Mouse (Mus musculus): ENCODE measurements around the gene Fat4.

The Fat4 gene

DNA sequence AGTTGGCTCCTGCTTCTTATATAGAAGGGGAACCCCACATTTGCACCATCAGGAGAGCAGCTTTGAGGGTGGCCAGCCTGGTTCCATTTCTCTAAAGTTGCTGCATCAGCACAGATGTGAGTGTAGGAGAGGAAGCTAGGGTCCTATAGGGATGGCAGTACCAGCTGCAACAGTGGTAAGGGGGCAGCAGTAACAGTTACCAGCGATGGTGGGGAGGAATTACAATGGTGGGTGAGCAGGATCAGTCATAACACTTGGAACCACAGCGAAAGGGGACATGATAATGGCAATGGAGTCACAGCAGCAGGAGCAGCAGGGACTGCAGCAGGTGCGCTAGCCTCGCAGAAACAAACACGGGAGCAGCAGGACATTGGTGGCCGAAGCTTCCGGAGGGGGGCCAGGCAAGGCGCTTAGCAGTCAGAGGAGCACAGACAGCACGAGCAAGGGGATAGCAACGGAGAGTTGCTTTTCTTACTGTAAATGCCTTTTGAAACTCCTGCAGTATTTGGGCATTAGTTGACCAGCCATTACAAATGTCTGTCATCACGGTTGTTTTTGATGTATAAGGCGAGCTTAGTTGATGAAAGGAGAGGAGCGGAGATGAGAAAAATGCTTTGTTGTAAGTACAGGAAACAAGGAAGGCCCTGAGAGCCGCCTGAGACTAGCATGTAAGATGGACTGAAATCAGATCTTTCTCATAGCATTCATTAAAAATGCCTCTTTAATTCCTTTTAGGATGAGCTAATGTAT, 21.1 kb downstream of the Fat4 start:
- no peak for DNase-seq

DNA sequence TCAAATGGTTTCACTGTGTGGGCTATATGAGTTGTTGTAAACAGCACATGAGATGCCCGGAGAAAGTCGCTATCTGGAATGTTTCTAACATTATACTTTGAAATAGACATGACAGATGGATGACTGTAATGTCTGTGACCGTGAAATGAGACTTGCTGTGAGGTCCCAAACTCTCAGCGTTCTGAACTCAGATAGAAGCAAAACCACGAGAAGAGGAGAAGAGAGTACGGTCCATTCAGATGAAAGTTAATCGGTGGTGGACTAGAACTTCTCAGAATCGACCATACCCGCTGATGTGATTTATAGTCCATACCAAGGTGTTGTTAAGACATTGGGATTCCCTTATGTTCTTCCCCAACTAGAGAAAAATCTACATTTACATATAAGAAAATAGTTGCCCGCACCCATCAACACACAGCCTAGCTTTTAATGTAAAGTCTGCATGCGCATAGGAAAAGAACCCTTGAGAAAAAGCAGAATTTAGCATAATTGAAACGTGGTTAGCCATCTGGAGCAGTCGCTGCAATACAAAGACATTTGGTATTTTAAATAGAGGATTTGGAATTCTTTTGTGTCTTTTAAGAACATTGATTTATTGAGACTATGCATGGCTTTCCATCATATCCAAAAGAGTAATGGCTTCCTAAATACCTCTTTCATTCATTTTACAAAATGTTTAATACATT, 21.8 kb downstream of the Fat4 start:
- no peak for DNase-seq

DNA sequence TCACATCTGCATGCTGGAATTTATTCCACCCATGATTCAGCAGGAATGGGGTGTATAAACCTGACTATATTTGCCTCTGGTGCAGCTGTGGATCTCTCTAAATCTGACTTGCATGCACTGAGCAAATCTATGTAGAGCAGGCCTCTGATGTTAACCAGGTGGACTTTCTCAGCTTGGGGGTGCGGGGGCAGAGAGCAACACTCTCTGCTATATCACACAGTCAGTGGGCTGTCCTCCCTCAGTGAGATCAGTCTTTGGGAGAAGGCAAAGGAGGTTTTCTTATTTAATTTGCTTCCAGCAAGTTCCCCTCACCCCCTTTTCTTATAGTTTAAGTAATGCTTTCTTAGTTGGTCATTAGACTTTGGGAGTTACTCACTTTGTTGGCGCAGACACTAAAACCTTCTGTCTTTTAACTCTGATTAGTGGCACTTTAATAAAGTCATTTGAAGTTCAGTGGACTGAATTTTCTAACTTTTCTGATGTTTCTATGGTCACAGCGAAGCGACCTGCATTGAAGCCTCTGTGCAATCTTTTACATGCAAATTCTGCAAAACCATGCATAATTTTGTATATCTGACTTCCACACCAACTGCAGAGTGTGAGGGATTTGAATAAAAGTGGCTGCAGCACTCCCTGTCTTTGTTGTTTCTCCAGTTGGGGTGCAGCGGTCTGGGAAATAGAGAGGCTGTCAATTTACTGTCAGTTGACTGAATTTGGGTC, 26.2 kb downstream of the Fat4 start:
- DNase-seq, result no peak

DNA sequence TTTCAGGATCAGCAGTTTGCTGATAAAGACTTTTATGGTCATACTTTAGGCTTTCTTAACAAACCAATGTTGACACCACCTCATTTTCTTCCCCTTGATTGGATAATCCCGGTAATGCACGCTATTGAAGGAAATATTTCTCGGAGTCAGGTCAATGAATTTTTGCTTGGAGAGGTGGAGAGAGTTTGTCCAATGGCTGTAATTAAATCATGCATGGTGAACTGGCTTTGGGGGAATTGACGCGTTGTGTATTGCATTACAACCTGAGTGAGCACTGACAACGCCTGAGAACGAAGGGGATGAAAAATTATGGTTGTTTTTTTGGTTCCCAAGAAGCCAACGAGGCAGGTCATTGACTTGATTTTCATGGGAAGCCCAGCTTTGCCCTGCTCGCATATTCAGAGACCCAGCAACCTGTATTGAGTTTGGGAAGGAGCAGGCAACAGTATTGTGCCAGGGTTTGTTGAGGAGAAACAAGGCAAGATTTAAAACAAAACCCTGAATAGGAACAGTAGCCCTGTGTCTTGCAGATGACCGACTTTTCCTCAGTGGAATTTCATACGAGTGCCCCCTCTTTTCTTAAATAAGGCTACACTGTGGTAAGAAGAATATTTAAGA, 26.9 kb downstream of the Fat4 start:
- DNase-seq, result no peak

DNA sequence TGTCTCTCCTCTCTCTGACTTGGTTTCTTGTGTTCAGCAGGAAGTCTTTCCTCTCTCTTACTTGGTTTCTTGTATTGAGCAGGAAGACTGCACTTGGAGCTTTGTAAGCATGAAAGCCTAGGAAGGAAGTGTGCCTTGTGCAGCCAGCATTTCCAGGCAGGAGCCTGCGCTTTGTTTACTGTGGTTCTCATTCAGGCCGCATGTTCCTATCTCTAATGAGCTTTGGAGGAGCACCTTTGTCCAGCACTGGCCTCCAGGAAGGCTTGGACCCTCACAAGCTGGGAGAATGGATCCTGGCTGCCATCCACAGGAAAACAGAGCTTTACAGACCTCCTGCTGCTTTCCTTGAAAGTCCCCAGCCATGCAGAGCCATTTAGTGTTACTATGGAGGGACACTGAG, 32.2 kb downstream of the Fat4 start:
- DNase-seq, result no peak

DNA sequence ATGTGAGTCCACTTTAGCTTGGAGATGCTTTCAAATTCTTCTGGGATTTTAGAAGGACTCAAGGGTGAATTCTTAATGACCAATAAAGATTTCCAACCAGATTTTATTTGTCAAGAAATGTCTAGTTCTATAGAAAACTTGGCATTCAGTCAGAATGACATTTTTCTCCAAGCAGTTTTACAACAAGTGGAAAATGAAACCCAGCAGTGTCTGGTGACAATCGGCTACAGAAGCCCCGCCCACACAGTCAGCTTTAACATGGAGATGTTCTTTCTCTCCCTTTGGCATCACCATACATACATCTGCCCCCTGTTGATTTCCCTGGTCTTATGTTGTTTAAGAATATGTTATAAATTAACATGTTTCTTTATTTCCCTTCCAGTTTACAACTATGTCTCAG, 34.3 kb downstream of the Fat4 start:
- no peak for DNase-seq

DNA sequence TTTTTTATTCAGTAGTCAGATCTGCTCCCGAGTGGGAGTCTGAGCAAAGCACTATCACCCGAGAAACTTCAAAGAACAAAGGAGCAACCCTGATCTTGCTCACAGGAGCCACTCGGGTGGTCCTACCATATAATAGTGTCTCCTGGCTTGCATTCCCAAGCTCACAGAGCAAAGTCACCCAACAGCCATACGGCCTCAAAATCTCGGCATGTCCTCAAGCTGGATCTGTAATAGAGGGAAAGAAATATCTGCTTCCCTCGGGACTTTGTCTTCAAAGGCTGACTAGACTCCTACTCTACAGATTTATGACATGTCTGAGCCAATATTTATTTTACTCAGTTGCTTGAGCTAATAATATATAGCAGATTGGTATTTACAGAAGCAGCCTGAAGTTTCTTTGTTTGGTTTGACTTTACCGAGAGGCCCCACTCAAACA, 36.5 kb downstream of the Fat4 start:
- DNase-seq, result no peak

DNA sequence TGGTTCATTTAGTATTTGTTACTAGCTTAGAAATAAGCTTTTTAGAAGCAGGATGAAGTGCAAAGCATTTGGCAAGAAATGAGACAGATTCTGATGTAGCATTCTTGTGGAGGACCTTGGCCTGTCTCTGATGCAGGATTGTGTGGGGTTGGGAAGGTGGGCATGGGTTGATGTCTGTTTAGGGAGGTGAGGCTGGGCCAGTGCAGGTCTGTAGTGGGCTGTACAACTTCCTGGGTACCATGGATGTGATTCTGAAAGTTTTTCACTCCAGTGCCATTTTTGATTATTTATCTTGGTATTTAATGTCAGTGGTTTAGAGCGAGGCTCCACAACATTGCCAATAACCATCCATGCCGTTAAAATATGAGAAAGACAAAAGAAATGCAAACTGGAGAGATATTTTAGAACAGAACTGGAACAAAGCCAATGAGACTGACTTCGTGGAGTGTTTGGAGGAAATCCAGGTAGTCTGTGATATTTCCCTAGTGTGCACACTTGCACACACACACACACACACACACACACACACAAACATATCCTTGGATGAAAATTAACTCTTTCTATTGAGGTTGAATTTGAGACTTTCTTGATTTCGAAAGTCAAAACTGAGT, 41.4 kb downstream of the Fat4 start:
- DNase-seq, result no peak

DNA sequence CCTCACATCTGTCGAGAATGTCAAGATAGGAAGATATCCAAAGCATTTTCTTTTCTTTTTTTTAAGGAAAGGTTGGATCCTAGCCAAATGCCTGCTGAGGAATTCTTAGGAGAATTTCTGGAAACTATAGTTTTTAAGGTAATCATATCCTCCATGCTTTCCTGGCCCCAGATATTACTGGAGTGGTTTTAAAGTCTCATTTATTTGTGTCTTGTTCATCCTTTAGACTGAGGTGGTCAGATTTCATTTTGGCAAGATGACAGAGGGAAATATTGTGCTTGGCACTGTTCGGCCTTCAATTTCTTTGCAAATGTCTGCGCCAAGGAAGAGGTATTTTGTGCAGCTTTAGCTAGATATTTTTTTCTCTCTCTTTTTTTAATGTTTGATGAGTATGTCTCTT, 42.0 kb downstream of the Fat4 start:
- DNase-seq, result no peak

DNA sequence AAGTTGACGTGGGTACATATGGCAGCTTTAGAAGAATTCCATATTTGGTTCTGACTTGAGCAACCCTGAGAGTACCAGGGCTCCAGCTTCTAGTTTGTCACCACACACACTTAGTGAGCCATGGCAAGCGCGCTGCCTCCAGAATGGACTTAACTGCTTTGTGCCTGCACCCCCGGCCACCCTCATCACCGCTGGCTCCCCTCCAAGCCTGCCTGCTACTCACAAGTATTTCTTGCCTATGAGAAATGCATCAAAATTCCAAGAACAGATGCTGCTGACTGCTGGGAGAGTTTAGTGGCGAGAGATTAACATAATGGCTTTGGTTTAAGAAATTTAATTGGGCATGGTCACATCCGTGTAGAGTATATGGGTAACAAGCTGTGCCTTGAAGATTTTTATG, 48.0 kb downstream of the Fat4 start:
- peak; percentile 28 for DNase-seq

DNA sequence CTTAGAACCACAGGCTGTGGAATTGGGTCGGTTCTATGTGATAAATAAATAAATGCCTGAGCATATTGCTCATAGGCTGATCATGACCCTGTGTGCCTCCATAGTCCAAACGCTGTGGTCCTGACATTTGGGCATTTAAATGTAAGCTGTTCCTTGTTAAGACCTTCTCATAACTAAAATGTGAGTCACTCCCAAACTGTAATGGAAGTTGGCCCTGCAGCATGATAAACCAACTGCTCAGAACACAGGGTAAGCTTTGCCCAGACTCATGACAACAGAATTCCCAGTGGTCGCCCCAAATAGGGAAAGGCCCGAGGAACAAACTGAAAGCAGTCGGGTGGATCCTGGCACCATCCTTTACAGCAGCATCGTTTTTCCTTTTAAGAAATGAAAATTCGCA, 49.7 kb downstream of the Fat4 start:
- no peak for DNase-seq

DNA sequence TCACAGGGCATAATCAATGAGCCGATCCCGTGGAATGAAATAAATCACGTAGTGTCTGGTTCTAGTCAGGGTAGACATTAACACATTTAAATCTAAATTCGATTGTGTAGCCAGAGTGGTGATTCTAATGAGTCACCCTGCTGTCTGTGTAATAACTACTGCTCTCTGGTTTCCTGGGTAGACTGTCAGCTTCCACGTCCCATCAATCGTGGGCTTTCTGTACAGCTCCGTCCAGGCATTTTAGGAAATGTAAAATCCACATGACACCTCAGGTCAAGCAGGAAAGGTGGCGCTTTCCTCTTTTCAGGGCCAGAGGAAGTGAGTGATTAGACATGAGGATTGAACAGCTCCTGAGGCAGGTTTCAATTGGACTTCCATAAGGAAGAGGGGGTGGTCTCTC, 50.4 kb downstream of the Fat4 start:
- no peak for DNase-seq

DNA sequence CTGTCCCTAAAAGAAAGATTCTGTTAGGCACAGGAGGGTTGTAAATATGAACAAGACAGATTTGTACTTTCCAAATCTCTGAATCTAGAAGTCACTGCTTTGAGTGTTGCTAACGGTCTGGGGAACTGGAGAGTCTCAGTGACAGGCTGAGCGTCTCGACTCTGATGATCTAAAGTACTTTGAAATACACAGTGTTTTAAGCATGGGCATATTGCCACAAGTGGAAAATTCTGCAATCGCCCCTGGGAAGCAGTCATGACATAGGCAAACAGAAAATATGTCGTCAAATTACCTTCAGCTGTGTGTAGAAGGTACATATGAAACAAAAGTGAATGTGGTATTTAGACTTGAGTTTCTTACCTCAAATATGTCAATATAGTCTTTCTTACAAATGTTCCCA, 51.4 kb downstream of the Fat4 start:
- DNase-seq, result no peak

DNA sequence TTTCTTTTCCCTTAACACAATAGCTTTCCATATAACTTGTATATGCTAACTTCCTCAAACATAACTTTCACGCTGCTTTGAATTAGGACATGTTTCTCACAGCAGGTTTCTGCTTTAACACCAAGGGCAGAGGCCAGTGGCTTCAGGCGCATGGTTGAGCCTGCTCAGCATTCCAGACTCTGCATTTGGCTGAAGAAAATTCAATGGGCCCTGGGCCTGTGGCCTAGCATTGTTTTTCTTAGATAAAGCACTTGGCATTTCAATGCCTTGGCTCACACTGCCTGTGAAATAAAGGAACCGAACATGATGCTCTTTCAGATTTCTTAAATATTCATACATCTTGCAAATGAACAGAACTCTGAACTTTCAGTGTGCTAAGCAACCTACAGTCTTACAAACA, 52.8 kb downstream of the Fat4 start:
- DNase-seq, result no peak

DNA sequence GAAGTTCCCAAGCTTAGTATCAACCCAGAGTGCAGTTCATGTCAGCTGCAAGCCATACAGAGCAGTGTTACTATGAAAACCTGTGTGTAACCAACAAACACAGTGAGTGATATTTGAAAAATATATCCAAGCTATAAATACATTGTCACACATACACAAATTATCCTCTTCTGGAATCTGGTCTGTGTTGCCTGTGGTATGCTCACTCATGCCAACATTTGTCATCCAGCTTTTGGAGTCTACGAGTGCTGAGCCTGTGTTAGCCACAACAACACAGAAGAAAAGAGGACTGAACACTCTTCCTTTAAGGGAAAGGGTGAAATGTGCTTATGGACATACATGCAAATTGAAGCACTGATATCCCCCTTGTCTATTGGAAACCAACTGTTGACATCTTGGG, 53.6 kb downstream of the Fat4 start:
- no peak for DNase-seq

DNA sequence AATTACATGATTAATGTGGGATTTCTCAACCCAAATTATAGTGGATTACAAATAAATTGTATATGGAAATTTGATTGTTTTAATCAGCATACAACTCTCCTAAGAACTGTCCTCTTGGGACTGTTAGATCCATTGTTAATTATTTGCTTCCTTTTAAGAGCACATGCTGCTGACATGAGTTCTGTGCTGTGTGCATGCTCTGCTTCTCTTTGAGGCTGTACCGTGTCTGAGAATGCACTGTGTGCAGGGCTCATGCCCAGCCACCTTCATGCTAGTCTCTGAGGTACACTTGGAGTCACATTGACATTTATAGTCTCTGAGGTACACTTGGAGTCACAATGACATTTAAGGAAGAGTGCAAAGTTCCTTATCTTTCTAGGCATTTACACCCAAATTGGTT, 58.4 kb downstream of the Fat4 start:
- no peak for DNase-seq

DNA sequence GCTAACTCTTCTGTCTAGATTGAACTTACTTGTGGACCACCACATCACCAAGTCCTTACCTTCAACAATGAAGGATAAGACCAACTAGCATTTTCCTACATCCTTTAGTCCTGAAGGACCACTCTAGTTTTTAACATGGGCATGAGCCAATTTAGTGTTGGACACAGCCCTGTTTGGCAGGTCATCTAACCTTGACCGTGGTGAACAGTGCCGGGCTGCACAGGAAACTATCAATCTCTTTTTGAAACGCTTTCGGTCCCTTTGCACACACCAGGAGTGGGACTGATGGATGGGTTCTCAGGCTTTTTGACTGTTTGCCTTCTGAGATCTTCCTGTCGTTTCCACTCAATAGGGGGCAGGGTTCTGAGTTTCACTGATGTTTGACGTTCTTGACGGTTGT, 61.0 kb downstream of the Fat4 start:
- no peak for DNase-seq

DNA sequence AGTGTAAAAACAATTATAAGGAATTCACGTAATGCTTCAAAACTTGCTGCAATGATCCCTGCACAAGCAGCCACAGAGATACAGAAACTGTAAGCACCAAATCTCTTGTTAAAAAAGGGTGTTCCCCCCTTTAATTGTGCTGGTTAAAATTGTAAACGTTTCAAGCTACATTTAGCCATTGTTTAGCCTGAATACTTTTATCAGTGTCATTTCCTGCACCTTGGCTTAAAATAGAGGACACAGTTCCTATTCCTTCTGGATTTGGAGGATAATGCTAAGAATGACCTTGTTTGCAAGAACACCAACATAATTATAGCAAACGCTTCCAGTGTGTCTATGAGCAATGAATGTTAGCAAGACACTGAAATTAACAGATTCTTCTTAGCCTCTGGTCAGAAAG, 65.9 kb downstream of the Fat4 start:
- DNase-seq, result no peak

DNA sequence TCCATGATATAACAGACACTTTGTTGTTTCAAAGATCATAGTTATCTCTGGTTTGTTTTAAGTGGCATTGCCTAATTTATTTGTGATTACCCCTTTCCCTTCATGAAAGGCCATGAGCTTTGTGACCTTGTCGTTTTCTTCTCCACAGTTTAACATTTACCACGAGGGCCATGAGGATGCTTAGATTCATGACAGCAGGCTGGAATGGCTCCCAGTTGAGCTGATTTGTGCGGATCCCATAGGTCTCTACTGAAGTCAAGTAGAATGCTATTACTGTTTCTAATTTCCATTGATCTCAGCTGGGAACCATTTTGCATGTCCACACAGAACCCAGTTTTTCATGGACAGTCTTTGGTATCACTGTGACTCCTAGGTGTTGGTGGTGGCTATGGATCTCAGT, 67.5 kb downstream of the Fat4 start:
- no peak for DNase-seq

DNA sequence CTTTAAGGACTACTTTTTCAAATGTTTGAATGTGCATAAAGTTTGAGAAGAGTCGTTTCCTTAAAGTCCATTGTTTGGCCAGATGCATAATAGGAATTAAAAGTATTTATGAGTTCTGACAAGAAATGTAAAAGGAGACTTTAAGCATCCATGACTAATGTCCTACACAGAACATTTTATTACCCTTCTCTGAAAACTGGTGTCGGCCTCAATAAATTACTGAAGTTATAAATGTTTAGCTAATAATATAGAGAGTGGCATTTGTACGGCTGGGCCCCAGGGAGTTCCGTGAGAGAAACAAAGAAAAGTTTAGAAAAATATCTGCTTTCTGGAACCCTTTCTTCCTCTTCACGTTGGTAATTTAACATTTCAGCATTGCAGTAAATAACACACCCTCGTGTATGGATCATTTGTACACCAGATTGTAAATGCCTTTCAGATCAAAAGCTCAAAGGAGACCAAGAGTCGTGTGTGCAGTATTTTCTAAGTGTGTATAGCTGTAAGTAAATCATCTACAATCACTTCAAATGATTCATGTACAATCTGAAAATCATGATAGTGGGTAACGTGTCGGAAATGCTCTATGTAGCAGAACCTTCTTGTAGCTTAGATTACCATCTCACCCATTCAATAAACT, 69.4 kb downstream of the Fat4 start:
- no peak for DNase-seq

DNA sequence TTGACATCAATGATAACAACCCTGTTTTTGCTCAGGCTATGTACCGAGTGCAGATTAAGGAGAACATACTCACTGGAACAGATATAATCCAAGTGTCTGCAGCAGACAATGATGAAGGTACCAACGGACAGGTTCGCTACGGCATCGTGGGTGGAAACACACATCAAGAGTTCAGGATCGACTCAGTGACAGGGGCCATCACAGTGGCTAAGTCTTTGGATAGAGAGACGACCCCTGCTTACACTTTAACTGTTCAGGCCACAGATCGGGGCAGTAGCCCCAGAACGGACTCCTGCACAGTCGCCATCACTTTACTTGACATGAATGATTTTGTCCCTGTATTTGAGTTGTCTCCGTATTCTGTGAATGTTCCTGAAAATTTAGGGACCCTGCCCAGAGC, 70.4 kb downstream of the Fat4 start:
- no peak for DNase-seq

DNA sequence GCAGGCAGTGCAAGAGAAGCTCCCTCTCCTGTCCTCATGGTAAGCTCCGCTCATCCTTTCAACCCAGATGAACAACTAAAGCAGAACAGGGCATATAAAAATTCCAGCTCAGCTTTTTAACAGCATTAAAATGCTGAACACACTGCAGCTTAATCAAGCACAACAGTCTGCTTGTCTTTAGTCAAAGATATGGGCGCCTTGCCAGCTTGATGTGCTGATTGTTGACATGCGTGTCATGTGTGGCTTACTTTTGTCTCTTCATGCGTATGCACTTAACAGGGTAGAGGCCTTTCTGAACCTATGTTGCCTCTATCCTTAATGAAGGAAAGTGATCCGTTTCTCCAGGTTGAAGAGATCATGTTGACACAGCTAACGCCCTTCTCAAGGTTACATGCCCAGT, 75.6 kb downstream of the Fat4 start:
- no peak for DNase-seq

DNA sequence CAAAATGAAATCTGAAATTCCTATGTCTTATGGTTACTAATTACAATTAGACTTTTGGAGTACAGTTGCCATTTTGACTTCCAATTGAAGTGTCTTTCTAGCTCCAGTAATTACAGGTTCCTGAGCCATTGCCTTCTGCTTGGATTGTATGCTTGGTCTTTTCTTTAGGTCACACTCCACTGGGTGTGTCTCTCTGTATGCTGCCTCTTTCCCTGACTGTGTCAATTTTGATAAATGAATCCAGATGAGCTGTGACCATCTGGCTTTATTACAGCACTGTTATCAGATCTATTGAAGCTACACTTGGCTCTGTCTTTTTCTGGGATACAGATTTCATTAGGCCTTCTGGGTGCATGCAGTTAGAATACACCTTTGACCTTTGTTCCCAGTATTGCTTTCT, 80.7 kb downstream of the Fat4 start:
- no peak for DNase-seq
